Mouse (Mus musculus) heart, adult 2 months (tissue): Measurements from ENCODE around the gene 4930590J08Rik.

ENCODE experiments used
- EP300 ChIP-seq: fragments of 200-500 bp; IDR thresholded peaks from 2 replicates; pipeline ENCODE4 v1.6.1; 2011; ENCODE audit warnings: low read depth, low read length, control low read depth; ENCODE audit not compliant: insufficient read depth
- POLR2A ChIP-seq: fragments of 200-500 bp; IDR thresholded peaks from 2 replicates; pipeline ENCODE4 v1.6.1; 2011; ENCODE audit warnings: mild to moderate bottlenecking, low read depth, low read length, control low read depth; ENCODE audit not compliant: insufficient read depth

- no peak for TF ChIP-seq POLR2A
- TF ChIP-seq EP300 = no peak
Measured at GRCm38 (mm10) chr6:91868091-91868490, 34.5 kb upstream of the 4930590J08Rik start.
